Mouse (Mus musculus): Measurements from ENCODE around the gene Olfr130. TPM values are rescaled to one million over a fixed set of nuclear protein-coding genes. Genes with fewer than 3 reads are reported as not detected.

Olfr130 gene
- polyA plus RNA-seq (2011; ENCODE audit: insufficient read depth, insufficient read length, low replicate concordance, missing spikeins) = not detected in 2 replicates

GRCm38 (mm10) chr17:38063621-38064020, at the start of gene Olfr130:
TSS of gene Olfr130 (plus strand) at chr17:38063921.
- Histone ChIP-seq H3K4me3 (replicated peaks; ENCODE audit: control insufficient read depth, low read depth, low read length) (no peak within 1 kb of the TSS), H3K4me1 (ENCODE audit: control insufficient read depth, insufficient read depth, low read length) (no peaks in the 10 kb centered on the region), H3K27ac (ENCODE audit: control insufficient read depth, insufficient read depth, low read depth, low read length, poor library complexity) (no peak within 1 kb of the TSS)
- TF ChIP-seq CTCF (IDR thresholded peaks at IDR 0.05; ENCODE audit: control insufficient read depth, insufficient read depth, low read length) (no peak), POLR2A (IDR thresholded peaks at IDR 0.05; ENCODE audit: borderline replicate concordance, control insufficient read depth, low read depth, low read length) (no peak)
- 85% methylated on average over 1 of the region's 1 CpGs for WGBS

GRCm38 (mm10) chr17:38016341-38016740, 47.4 kb upstream of the Olfr130 start:
- no peaks in the 10 kb centered on the region for H3K4me1 ChIP-seq (ENCODE audit: control insufficient read depth, insufficient read depth, low read length)
- no peak overlapping the region for H3K27ac ChIP-seq (ENCODE audit: control insufficient read depth, insufficient read depth, low read depth, low read length, poor library complexity)
- TF ChIP-seq CTCF (IDR thresholded peaks at IDR 0.05; ENCODE audit: control insufficient read depth, insufficient read depth, low read length) (no peak), POLR2A (IDR thresholded peaks at IDR 0.05; ENCODE audit: borderline replicate concordance, control insufficient read depth, low read depth, low read length) (no peak)
- H3K4me3 ChIP-seq (replicated peaks; ENCODE audit: control insufficient read depth, low read depth, low read length) = no peak overlapping the region
- WGBS = 68% methylated on average over 2 of the region's 2 CpGs

- no peak for TF ChIP-seq CTCF (IDR thresholded peaks at IDR 0.05; ENCODE audit: control insufficient read depth, insufficient read depth, low read length)
- no peak for TF ChIP-seq POLR2A (IDR thresholded peaks at IDR 0.05; ENCODE audit: borderline replicate concordance, control insufficient read depth, low read depth, low read length)
- 44% methylated on average over 5 of the region's 5 CpGs for WGBS
- H3K27ac ChIP-seq (ENCODE audit: control insufficient read depth, insufficient read depth, low read depth, low read length, poor library complexity) = no peak overlapping the region
- no peaks in the 10 kb centered on the region for H3K4me1 ChIP-seq (ENCODE audit: control insufficient read depth, insufficient read depth, low read length)
- no peak overlapping the region for H3K4me3 ChIP-seq (replicated peaks; ENCODE audit: control insufficient read depth, low read depth, low read length)
These were observed 37.4 kb upstream of the Olfr130 start for GRCm38 (mm10) chr17:38026297-38026696.

DNA sequence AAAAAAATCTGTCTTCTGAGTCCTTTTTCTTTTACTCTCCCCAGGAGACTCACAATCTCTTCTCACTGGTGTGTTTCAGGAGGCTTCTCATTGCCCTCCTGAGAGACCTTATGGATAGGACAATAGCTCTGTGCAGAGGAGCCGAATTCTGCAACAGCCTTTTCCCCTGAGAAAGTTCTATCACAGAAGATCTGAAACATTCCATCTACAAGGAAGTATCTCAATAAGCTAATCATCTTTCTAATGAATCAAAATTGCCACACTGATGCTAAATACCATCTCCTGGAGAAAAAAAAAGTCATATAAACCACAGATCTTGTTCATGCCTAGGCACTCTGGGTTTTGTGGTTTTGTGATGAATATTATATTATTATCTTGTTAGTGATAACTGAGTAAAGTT, 3.7 kb upstream of the Olfr130 start, which contains the start of gene Olfr129:
TSS of gene Olfr129 (minus strand) at position 101 of the 400 bp plus-strand sequence.
- TF ChIP-seq POLR2A (IDR thresholded peaks at IDR 0.05; ENCODE audit: borderline replicate concordance, control insufficient read depth, low read depth, low read length) = no peak
- no peak for TF ChIP-seq CTCF (IDR thresholded peaks at IDR 0.05; ENCODE audit: control insufficient read depth, insufficient read depth, low read length)
- WGBS = 49% methylated on average over 1 of the region's 1 CpGs

DNA sequence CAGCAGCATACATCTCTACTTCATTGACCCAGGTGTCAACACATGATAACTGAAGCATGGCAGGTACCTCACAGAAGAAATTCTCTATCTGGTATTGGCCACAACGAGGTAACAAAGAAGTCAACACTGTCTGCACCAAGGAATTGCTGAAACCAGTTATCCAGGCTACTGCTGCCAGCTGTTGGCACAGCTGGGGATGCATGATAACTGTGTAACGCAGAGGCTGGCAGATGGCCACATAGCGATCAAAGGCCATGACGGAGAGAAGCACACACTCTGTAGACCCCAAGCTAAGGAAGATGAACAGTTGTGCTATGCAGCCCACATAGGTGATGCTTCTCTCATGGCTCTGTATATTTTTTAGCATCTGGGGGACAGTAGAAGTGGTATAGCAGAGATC, 18.6 kb downstream of the Olfr130 start:
- H3K4me3 ChIP-seq (replicated peaks; ENCODE audit: control insufficient read depth, low read depth, low read length) = no peak overlapping the region
- no peak overlapping the region for H3K27ac ChIP-seq (ENCODE audit: control insufficient read depth, insufficient read depth, low read depth, low read length, poor library complexity)
- TF ChIP-seq POLR2A (IDR thresholded peaks at IDR 0.05; ENCODE audit: borderline replicate concordance, control insufficient read depth, low read depth, low read length) = no peak
- no peak for TF ChIP-seq CTCF (IDR thresholded peaks at IDR 0.05; ENCODE audit: control insufficient read depth, insufficient read depth, low read length)
- WGBS = 79% methylated on average over 4 of the region's 4 CpGs
- H3K4me1 ChIP-seq (ENCODE audit: control insufficient read depth, insufficient read depth, low read length) = no peaks in the 10 kb centered on the region

More for the DNA sequence above, 3.7 kb upstream of the Olfr130 start, which contains the start of gene Olfr129:
- Histone ChIP-seq H3K27ac (ENCODE audit: control insufficient read depth, insufficient read depth, low read depth, low read length, poor library complexity) (no peak within 1 kb of the TSS), H3K4me3 (replicated peaks; ENCODE audit: control insufficient read depth, low read depth, low read length) (no peak within 1 kb of the TSS), H3K4me1 (ENCODE audit: control insufficient read depth, insufficient read depth, low read length) (no peaks in the 10 kb centered on the region)

DNA sequence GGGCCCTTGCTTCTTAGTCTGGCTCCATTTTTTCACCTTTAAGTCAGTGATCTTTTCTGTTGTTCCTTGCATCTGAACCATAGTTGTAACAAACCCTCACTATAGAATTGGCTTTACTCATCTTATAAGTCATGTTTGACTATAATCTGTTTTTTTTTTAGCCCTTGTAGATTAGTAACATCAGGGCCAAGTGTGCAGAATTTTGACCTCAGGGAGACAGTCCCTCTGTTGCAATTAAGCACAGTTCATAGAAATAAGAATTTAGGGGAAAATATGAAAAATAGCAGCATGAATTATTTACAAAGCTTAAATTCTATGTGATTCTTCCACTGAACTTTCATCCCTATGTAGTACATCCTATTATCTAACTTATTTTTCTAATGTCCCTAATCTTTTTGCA, 24.9 kb downstream of the Olfr130 start, which contains the start of gene Olfr131:
TSS of gene Olfr131 (minus strand) at position 101 of the 400 bp plus-strand sequence.
- Histone ChIP-seq H3K4me3 (replicated peaks; ENCODE audit: control insufficient read depth, low read depth, low read length) (no peak within 1 kb of the TSS), H3K4me1 (ENCODE audit: control insufficient read depth, insufficient read depth, low read length) (no peaks in the 10 kb centered on the region), H3K27ac (ENCODE audit: control insufficient read depth, insufficient read depth, low read depth, low read length, poor library complexity) (no peak within 1 kb of the TSS)
- TF ChIP-seq CTCF (IDR thresholded peaks at IDR 0.05; ENCODE audit: control insufficient read depth, insufficient read depth, low read length) = no peak
- TF ChIP-seq POLR2A (IDR thresholded peaks at IDR 0.05; ENCODE audit: borderline replicate concordance, control insufficient read depth, low read depth, low read length) = no peak

Other genes with a start within 250 kb of the Olfr130 start
- gene Olfr125, start 231.0 kb upstream of the Olfr130 start, polyA plus RNA-seq (2011; ENCODE audit: insufficient read depth, insufficient read length, low replicate concordance, missing spikeins) = not detected in 2 replicates
- not detected in 2 replicates for gene Olfr126, start 216.4 kb upstream of the Olfr130 start, polyA plus RNA-seq (2011; ENCODE audit: insufficient read depth, insufficient read length, low replicate concordance, missing spikeins)
- gene Olfr127, start 163.5 kb upstream of the Olfr130 start, polyA plus RNA-seq (2011; ENCODE audit: insufficient read depth, insufficient read length, low replicate concordance, missing spikeins) = not detected in 2 replicates
- gene Olfr128, start 143.4 kb upstream of the Olfr130 start, polyA plus RNA-seq (2011; ENCODE audit: insufficient read depth, insufficient read length, low replicate concordance, missing spikeins) = 0.27 TPM in 1 of 2 replicates, not detected in the other
- not detected in 2 replicates for gene Olfr761, start 110.8 kb upstream of the Olfr130 start, polyA plus RNA-seq (2011; ENCODE audit: insufficient read depth, insufficient read length, low replicate concordance, missing spikeins)
- not detected in 2 replicates for gene Olfr129, start 3.8 kb upstream of the Olfr130 start, polyA plus RNA-seq (2011; ENCODE audit: insufficient read depth, insufficient read length, low replicate concordance, missing spikeins)
- not detected in 2 replicates for gene Olfr131, start 24.8 kb downstream of the Olfr130 start, polyA plus RNA-seq (2011; ENCODE audit: insufficient read depth, insufficient read length, low replicate concordance, missing spikeins)
- not detected in 2 replicates for gene Olfr132, start 70.6 kb downstream of the Olfr130 start, polyA plus RNA-seq (2011; ENCODE audit: insufficient read depth, insufficient read length, low replicate concordance, missing spikeins)
- gene Olfr133, start 81.4 kb downstream of the Olfr130 start, polyA plus RNA-seq (2011; ENCODE audit: insufficient read depth, insufficient read length, low replicate concordance, missing spikeins) = not detected in 2 replicates
- gene Olfr134, start 107.5 kb downstream of the Olfr130 start, polyA plus RNA-seq (2011; ENCODE audit: insufficient read depth, insufficient read length, low replicate concordance, missing spikeins) = not detected in 2 replicates
- not detected in 2 replicates for gene Olfr135, start 140.4 kb downstream of the Olfr130 start, polyA plus RNA-seq (2011; ENCODE audit: insufficient read depth, insufficient read length, low replicate concordance, missing spikeins)
- gene Olfr138, start 197.1 kb downstream of the Olfr130 start, polyA plus RNA-seq (2011; ENCODE audit: insufficient read depth, insufficient read length, low replicate concordance, missing spikeins) = not detected in 2 replicates
- not detected in 2 replicates for gene Olfr137, start 243.6 kb downstream of the Olfr130 start, polyA plus RNA-seq (2011; ENCODE audit: insufficient read depth, insufficient read length, low replicate concordance, missing spikeins)

All from bone marrow, adult 2 months (tissue).